Mouse (Mus musculus) adrenal gland, postnatal 36 days (tissue): Measurements from ENCODE around the gene Top3b. TPM values are rescaled to one million over a fixed set of nuclear protein-coding genes. Genes with fewer than 3 reads are reported as not detected.
A peak's percentile ranks its signal among the peaks of the same experiment; 100 is the strongest.
"Not testable (repeated sequence)": the region's sequence is repeated elsewhere in the genome, so short reads cannot be mapped to it uniquely, and the experiment has no call there.

ENCODE experiments used
- DNase-seq, 2 experiments: peaks; one replicate each; pipeline ENCODE4 v3.0.0; 2021; ENCODE audit warnings: mixed read lengths in 1 of 2
- total RNA-seq, 2 experiments: library from RNA; stranded (reverse); gene quantifications; 2 replicates each; pipeline ENCODE4 v1.2.3; 2021

The Top3b gene
- total RNA-seq, 2 experiments from 2014 or later, result 49.0 to 51.6 TPM

DNA sequence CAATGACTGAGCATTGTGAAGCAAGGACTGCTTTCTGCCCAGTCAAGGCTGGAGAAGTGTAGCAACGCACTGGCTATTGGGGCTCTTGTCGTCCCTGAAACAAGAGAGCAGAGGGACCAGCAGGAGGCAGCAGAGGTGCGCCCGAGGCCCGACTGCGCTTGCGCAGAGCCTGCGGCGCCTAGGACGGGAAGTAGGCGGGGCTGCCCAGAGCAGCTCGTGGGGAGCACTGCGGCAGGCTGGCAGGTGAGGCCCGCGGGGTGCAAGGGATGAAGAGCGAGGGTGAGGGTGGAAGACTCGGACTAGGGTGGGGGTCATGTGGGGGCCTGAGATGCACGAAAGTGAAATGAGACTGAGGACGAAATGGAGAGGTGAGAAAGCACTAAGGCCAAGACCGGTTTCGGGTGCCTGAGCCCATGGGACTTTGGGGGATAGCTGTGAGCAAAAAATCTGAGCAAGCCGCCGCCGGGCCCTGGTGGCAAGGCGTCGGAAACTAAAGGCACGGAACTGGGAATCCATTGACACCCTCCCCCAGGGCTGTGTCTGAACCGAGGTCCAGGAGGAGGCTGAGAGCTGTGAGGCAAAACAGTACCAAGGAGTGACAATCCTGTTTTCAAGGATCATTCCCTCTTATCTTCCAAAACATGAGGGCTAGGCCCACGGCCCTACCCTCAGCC lies 26.0 kb downstream of the Top3b start, which contains the start of gene Ppm1f:
Ppm1f (plus strand) TSS at position 88 of the 674 bp plus-strand sequence.
- DNase-seq, result peak; percentile 96 to 99

DNA sequence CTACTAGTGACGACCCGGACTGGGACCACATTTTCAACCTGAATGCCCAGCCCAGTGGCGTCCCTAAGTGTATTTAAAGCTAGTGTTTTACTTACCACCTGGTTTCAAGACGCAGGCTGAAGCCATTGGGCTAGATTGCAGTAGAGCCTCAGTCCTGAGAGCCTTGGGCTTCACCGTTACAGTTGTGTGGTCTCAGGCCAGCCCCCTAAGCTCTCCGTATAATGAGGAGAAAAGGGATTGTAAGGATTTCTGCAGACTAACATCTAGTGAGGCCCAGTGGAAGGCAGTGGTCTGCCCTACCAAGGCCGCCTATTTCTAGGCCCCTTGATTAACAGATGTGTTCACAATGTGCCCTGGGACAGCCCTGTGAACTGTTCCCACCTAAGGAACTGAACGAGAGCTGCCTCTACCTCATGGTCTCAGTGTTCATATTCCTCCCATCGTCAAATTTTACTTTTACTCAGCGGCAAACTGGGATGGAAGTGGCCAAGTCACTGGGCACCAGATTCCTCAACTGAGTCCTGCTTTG lies 26.6 kb downstream of the Top3b start:
- no peak for DNase-seq

DNA sequence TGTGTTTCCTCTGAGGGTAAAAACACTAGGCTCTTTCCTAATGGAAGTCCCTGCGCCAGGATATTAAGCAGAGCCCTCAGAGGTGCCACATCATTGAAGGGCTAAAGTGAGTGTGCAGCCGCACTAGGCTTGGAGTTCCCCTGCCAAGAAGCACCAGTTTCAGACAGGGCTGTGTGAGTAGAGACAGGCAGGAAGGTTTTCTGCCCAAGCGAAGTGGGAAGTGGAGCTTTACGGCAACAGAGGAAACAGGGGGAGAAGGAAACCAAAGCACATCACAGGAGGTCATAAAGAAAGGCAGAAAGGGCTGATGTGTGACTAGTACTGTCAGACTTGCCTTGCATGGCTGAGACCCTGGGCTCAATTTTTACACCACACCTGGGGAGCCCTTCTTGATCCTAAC lies 31.8 kb downstream of the Top3b start:
- no peak for DNase-seq

DNA sequence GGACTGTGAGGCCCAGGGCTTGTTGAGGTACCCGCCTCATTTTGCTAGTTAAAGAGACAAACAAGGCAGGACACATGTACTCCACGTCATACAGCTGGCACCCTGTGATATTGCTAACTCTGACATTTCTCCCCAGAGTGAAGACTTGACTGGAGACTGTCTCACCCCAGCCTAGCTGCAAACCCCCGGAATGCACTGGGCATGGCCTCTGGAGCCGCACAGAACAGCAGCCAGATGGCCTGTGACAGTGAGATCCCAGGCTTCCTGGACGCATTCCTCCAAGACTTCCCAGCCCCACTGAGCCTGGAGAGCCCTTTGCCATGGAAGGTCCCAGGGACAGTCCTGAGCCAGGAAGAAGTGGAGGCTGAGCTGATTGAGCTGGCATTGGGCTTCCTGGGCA lies 32.7 kb downstream of the Top3b start:
- DNase-seq, result no peak

DNA sequence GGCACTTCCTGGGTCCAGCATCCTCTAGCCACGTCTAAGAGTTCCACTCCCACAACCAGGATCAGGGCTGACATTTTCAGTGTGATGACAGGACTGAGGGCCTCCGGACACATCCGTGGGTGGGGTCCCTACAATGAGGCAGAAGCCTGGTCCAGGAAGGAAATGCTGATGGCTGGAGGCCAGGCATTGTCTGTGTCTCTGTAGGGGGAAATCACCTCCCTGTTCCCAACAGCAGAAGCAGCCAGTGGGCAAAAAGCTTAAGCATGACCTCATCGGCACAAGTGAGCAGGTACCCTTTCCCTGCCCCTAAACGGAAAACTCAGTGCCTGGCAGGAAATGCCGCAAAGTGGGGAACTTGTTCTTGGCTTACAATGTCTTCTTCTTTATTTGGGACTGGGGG lies 37.3 kb downstream of the Top3b start:
- DNase-seq, result peak; percentile 78 to 81

DNA sequence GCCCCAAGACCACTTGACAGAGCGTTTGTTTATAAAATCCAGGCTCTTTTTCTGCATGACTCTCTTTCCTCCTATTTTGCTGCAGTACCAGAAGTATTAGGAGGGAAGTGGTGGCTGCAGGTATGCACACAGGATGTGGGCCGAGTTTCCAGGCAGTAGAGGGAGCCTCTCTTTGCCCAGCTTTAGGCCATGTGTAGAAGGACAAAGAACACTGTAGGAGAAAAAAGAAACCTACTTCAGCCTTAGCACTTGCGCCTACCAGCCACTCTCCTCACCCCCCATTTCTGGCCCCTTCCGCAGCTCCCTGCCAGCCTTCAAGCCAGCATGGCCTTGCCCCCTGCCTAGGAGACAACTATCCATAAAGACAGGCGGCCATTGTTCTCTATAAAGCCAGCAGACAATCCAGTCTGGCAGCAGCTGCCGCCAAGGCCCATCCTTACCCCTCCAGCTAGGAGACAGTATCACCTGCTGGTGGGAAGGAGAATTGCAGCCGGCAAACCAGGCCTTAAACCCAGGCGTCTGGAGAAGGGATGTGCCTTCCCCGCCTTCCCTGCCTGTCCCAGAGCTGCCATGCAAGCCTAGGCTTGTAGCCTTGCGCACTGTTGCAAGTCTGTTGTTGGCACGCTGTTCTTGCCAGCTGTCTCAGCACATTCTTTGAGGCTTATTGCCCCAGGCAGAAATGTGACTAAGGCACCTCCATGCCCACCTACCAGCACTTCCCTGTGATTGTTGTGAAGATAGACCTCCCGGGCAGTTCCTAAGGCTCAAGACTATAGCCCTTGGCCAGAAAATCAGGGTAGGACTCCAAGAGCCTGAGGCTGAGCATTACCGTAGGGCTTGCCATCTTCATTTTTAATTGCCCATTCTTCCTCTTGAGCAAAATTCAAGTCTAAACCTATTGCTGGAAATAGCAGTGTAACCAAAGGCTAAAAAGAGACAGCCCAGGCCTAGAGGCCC lies 41.4 kb downstream of the Top3b start:
- peak; percentile 82 to 86 for DNase-seq

DNA sequence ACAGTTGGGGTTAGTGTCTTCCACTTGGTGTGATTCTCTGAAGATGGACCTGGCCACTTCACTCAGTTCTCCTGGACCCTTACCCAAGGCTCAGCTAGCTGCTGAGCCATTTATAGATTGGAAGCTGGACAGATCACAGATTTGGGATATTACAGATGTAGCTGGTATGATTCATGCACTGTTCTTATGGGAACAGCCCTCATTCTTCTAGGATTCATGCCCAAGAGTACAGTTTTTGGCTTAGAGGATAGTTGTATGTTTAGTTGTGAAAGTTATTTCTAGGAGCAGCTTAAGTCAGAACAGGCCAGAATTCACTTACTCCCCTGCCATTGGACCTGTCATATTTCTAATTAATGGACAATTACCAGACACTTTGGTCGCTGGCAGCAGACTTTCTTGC lies 42.9 kb downstream of the Top3b start:
- no peak for DNase-seq

DNA sequence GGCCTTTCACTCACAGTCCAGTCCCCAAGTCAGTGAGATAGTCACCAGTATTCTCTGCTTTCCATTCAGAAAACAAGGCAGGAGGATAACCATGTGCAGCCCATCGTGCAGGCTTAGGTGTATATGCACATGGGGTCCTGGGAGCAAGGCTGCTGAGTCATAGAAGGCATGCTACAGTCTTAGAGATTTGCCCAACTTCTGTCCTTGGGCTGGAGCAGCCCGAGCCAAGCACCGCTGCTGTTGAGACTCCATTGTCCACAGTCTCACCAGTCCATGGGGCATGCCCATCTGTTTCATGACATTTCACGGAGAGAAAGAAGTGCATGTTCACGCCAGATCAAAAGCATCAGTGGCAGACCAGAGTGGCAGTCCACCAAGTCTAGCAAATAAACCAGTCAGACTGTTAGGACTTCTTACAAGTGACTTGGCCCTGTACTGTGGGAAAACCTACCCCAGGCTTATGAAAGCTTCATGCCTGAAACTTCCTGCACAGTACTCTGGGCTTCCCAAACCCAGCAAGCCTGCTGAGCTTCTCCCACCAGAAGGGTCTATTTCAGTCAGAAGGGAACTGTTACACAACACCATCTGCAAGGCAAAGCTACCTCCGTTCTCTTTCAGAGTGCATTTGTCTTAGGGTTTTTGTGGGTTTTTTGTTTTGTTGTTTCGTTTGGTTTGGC lies 48.0 kb downstream of the Top3b start:
- peak; percentile 66 to 70 for DNase-seq

DNA sequence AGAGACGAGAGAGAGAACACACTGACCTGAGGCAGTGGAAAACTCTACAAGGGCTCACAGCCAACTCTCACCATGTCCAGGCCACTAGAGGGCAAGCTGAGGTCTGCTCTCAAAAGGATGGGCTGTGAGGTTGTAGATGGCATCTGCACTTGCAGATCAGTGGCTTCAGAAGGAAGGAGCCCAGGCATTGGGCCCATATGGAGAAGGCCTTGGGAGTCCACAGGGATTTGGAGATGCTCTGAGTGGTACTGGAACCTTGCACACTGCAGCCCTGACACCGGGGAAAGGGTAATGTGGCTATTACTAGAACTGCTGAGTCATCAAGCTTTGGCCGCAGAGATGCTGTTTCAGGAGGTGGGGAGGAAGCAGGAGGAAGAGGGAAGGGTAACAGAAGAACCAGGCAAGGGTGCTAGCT lies 50.5 kb downstream of the Top3b start:
- DNase-seq, result peak; percentile 69 to 77

DNA sequence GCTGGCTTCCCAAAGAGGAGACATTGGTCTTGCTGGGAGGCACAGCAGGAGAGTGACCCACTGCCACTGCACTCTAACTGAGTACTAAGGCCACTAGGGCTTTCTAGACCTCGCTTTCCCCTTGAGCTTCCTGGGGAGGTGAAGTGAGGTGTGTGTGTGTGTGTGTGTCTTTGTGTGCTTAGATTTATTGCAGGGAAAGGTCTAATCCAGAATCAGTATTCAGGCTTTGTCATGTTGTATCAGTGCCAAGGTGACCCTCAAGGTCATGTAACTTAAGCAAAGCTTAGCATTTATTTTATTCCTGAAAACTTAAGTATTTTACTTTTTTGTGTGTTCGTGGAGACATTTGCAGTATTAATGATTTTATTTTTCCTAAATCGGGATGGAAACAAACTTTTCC lies 53.9 kb downstream of the Top3b start:
- DNase-seq, result peak; percentile 47 to 64

DNA sequence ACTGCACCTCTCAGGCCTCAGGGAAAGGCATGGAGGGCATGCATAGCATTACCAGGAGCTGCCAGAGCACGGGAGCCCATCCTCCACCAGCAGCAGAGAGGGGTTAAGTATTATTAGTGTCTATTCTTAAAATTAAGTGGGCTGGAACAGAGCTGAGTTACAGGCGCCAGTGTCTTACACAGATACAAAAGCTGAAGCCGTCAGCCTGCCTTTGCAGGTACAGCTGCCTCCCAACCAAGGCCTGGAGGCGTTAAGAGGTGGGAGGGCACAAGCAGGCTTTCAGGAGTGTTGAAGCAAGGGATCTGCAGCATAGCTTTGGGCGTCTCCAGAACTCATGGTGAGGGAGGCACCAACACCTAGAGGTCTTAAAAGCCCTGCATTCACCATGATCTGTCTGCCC lies 56.0 kb downstream of the Top3b start:
- no peak for DNase-seq

DNA sequence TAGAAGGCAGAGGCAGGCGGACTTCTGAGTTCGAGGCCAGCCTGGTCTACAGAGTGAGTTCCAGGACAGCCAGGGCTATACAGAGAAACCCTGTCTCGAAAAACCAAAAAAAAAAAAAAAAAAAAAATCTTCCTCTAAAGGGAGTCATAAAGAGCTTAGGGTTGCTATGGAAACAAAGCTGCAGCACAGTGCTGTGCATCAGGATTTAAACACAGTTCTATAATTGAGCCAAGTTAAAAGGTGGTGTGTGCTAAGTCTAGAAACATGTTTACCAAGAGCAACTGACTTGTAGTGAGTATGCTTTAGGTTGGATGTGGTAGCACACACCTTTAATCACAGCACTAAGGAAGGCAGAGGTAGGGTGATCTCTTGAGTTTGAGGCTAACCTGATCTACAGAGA lies 58.4 kb downstream of the Top3b start:
- DNase-seq, result not testable (repeated sequence)

DNA sequence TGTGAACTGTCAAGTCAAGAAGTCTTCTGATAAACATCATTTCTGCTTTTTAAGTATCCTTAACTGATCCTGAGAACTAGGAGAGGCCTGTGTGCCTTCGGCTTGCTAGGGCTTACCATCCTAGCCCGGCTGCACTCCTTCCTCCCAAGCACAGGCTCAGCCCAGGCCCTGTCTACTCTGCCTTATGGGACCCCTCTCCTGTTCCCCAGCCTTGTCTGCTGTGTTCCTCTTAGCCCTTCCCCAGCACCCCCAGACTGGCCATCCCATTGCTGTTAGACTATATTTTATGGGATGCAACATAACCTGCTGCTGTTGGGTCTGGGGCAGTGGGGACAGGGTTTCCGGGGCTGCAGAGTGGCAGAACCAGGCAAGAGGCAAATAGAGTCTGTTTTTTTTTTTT lies 59.8 kb downstream of the Top3b start:
- no peak for DNase-seq

DNA sequence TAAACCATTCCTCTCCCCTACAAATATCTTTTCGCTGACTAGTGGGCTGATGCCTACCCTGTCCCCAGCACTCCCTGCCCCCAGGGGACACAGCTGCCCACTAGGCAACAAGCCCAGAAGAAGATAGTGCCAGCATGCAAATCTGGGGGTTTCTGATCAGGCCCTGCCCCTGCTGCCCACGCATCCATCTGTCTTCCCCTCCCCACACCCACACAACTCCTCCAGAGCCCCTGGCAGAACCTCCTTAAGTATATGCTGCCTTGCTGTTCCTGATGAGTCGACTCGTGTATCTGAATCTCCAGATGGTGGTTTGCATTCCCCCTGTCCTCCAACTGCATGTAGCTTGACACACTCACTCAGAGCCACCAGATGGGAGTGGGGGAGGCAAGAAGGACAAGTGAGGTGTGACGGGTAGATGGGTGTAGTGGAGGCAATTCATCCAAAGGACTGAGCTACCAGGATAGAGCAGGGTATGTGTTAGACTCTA lies 60.3 kb downstream of the Top3b start:
- DNase-seq, result no peak

DNA sequence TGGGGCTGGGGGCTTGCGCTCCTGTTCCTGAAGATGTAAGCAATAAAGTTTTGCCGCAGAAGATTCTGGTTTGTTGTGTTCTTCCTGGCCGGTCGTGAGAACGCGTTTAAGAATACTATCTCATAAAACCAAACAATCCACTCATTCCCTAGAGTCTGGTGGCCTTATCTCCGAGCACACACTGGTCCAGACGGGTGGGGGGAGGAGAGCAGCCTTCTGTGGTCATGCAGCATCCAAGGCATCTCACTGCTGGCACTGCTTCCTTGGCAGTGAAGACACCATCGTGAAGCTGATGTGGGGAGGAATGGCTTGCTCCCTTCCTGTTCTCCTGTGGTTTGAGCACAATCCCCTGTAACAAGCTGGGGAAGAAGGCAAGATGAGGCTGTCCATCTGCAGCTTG lies 69.0 kb downstream of the Top3b start:
- DNase-seq, result no peak

DNA sequence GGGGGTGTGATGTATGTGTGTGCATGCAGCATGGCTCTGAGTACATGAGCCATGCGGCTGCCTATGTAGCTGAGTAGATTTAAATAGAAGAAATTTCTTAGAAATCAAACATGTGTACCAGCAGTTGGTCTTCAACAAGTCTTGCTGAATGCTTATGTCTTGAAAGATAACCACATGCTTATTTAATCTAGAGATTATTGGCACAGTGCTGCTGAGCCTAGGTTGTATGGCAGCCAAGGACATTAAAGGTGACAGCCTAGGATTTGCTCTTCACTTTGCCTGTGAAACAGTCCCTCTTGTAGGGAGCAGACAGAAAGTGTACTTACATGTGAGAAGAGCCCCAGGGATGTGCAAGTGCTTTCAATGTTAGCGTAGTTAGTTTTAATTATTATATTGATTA lies 70.5 kb downstream of the Top3b start:
- DNase-seq, result no peak

Other genes starting within 250 kb of the Top3b start
- under 1 TPM in 1 of 2 experiments, not detected in 1; 0.23 TPM for gene Olfr19, start 194.3 kb upstream of the Top3b start, total RNA-seq
- under 1 TPM; 0.10 to 0.30 TPM for gene Spag6l, start 41.3 kb upstream of the Top3b start, total RNA-seq
- gene Igll1, start 6.8 kb upstream of the Top3b start, total RNA-seq, result not detected
- under 1 TPM in 1 of 2 experiments, not detected in 1; 0.46 TPM for gene Vpreb1, start 107 bp downstream of the Top3b start, total RNA-seq
- gene Ppm1f, start 25.7 kb downstream of the Top3b start, total RNA-seq, result 10 to 100 TPM; 38.2 to 45.0 TPM
- 100 to 1,000 TPM; 183 to 200 TPM for gene Mapk1, start 112.6 kb downstream of the Top3b start, total RNA-seq
- 1 to 10 TPM; 3.3 to 7.8 TPM for gene Ypel1, start 199.0 kb downstream of the Top3b start, total RNA-seq
- gene Ppil2, start 240.5 kb downstream of the Top3b start, total RNA-seq, result 10 to 100 TPM; 83.4 to 97.0 TPM